Mouse (Mus musculus): ENCODE results near the gene Notch3.

DNA sequence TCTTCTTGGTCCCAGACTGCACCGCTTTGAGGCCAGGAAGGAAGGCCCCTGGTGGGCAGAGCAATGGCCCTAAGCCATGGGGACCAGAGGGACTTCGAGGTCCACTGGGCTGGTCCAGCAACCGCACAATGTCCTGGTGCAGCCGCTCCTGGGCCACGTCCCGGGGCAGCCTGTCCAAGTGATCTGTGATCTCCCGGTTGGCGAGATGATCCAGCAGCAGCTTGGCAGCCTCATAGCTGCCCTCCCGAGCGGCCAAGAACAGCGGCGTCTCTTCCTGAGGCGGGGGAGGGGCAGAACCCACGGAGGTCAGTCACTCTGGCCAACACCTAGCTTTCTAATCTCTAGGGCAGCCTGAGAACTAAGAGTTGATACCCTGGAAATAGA is 44.1 kb downstream of the Notch3 start:
- TF ChIP-seq CTCF (IDR thresholded peaks at IDR 0.05; ENCODE audit: control insufficient read depth, insufficient read depth, insufficient read length) (no peak), MYOG (IDR thresholded peaks at IDR 0.05; ENCODE audit: control insufficient read depth, extremely low read depth, insufficient read length) (no peak), MYOD1 (IDR thresholded peaks at IDR 0.05; ENCODE audit: control insufficient read depth, insufficient read length, low read depth) (no peak), USF1 (IDR thresholded peaks at IDR 0.05; ENCODE audit: low read depth) (no peak), FOSL1 (IDR thresholded peaks at IDR 0.05; ENCODE audit: insufficient read depth, low read length, poor library complexity, severe bottlenecking) (no peak)

Data from C2C12 (cell line).